Mouse (Mus musculus) left cerebral cortex, adult 8-10 months (tissue): Measurements from ENCODE around the gene Exoc6. TPM values are rescaled to one million over a fixed set of nuclear protein-coding genes. Genes with fewer than 3 reads are reported as not detected.

Source experiments
- DNase-seq, 2 experiments: peaks; one replicate each; pipeline ENCODE4 v3.0.0; 2022; ENCODE audit warnings: low spot score in 2 of 2
- total RNA-seq, 4 experiments: library from RNA; stranded (reverse); gene quantifications; 2 replicates each; pipeline ENCODE4 v1.2.4; 2022

Gene Exoc6
- total RNA-seq, 4 experiments from 2014 or later = 41.2 to 47.4 (median 44.8) TPM

DNA sequence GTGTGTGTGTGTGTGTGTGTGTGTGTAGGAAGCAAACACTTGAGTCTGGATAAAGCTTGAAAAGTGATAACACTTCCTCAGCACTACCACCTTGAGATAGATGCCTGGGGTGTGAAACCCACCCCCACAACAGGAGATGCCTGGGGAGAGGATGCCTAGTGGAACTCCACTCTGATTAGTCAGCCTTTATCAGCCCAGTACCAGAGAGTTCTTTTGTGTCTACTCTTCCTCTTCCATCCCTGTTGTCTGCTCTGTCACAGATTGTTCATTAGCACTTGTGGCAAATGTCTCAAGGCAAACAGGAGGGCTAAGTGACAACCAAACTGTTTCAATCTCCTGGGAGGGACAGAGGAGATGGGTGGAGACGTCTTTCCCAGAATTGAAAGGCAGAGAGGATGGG, 168.9 kb downstream of the Exoc6 start:
- DNase-seq = no peak

DNA sequence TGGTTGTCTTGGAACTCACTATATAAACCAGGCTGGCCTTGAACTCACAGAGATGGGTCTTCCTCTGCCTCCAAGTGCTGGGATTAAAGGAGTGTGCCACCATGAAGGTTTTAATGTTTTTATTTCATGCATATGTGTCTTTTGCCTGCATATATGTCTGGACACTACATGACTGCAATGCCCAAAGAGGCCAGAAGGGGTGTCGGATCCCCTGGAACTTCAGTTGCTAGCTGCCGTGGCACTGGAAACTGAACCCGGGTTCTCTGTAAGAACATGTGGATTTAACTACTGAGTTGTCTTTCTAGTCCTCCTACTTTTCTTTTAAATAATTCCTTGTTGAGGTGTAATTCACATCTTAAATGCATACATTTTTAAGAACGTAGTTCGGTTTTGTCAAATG, 174.4 kb downstream of the Exoc6 start:
- no peak for DNase-seq

DNA sequence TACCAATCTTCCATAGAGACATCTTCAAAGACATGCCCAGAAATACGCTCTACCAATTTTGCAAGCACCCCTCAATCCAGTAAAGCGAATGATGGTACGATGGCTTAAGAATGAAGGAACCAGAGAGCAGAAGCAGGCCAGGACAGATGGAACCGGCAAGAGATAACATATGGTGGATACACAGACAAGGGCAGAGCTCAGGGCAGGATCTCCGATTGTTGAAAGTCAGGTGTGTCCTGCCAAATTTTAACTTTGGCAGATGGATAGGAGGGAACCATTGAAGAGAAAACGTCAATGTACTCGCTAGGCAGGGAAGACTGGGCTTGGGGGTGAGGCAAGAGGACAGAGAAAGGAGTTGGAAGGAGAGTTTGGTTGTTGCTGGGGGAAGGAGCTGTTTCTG, 176.4 kb downstream of the Exoc6 start:
- DNase-seq = no peak

DNA sequence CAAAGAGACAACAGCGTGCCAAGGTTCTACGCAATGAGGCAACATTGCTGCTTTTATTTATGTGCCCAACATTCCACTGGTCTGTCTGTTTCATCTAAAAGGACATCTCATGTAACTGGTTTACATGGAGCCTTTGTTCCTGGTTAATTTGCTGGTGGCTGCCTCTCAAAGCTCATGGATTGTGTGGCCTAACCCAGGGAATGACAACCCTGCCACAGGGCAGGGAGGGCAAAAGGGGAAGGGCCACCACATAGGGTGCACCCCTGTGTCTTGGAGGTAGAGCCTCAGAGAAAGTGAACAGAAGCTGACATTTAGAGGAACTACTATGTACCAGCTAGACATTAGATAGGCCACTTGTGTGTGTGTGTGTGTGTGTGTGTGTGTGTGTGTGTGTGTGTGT, 177.1 kb downstream of the Exoc6 start:
- DNase-seq = no peak

Other genes starting within 250 kb of the Exoc6 start
- gene Ide, start 212.6 kb upstream of the Exoc6 start, total RNA-seq = 10 to 100 TPM; 35.0 to 40.4 (median 37.2) TPM
- gene Kif11, start 174.0 kb upstream of the Exoc6 start, total RNA-seq = under 1 TPM; 0.53 to 0.89 (median 0.58) TPM
- 1 to 10 TPM; 1.8 to 5.5 (median 3.4) TPM for gene Hhex, start 115.6 kb upstream of the Exoc6 start, total RNA-seq
- gene Cyp26c1, start 135.2 kb downstream of the Exoc6 start, total RNA-seq = not detected
- gene Cyp26a1, start 147.4 kb downstream of the Exoc6 start, total RNA-seq = under 1 TPM in 3 of 4 experiments, not detected in 1; 0.38 to 0.62 (median 0.41) TPM